Comparison of ENCODE assay signal across 17 mouse cellular contexts in genomic region chrX:77563616-77564015, GRCm38 (mm10).
"Had no signal": no experiment of that assay in that cellular context is flagged by ENCODE, and none has a peak within 500 bp of the region (broad histone marks: within the 10 kb centered on the region; RNA-seq: fewer than 3 reads in every experiment).

No protein-coding gene starts in this region.

- ATAC-seq: liver, embryonic 12.5 days; liver, postnatal 0 days; lung, postnatal 0 days; midbrain, embryonic 13.5 days; midbrain, embryonic 15.5 days; midbrain, embryonic 16.5 days had no signal

- DNase-seq: left cerebral cortex, postnatal 4 days; liver; liver, embryonic 13.5 days; liver, postnatal 0 days; lung, adult 18-20 months; lung, adult 2 months; lung, embryonic 14.5 days; lung, postnatal 10 days; lung, postnatal 14 days; lung, postnatal 36 days; lung, postnatal 4 days; midbrain, embryonic 14.5 days had no signal
